Mouse (Mus musculus) embryonic facial prominence, embryonic 13.5 days (tissue): ENCODE results near the gene Car7. TPM values are rescaled to one million over a fixed set of nuclear protein-coding genes. Genes with fewer than 3 reads are reported as not detected.

Experiments used
- ATAC-seq: fragments of 200-750 bp; cut with Nextera tagmentation; 2 replicates; pipeline ENCODE4 v1.8.0; 2017; ENCODE audit warnings: low read depth; ENCODE audit not compliant: insufficient number of reproducible peaks, insufficient read depth, low FRiP score, low TSS enrichment
- H3K27ac ChIP-seq: fragments of 300-500 bp; sonication (generic); 2 replicates; pipeline ENCODE4 v1.5.1; 2015; ENCODE audit warnings: moderate library complexity, mild to moderate bottlenecking, inconsistent platforms
- H3K27me3 ChIP-seq: fragments of 300-500 bp; sonication (generic); 2 replicates; pipeline ENCODE4 v1.6.1; 2015; ENCODE audit warnings: mild to moderate bottlenecking, inconsistent platforms
- H3K36me3 ChIP-seq: fragments of 300-500 bp; sonication (generic); 2 replicates; pipeline ENCODE4 v1.6.1; 2015; ENCODE audit warnings: mild to moderate bottlenecking, inconsistent platforms
- H3K4me1 ChIP-seq: fragments of 300-500 bp; sonication (generic); 2 replicates; pipeline ENCODE4 v1.6.1; 2015; ENCODE audit warnings: inconsistent platforms
- H3K4me2 ChIP-seq: fragments of 300-500 bp; sonication (generic); 2 replicates; pipeline ENCODE4 v1.6.1; 2015; ENCODE audit warnings: moderate library complexity, mild to moderate bottlenecking, inconsistent platforms
- H3K4me3 ChIP-seq: fragments of 300-500 bp; sonication (generic); 2 replicates; pipeline ENCODE4 v1.5.1; 2015; ENCODE audit warnings: mild to moderate bottlenecking, inconsistent platforms
- H3K9ac ChIP-seq: fragments of 300-500 bp; sonication (generic); 2 replicates; pipeline ENCODE4 v1.6.1; 2015; ENCODE audit warnings: mild to moderate bottlenecking, inconsistent platforms
- H3K9me3 ChIP-seq: fragments of 300-500 bp; sonication (generic); 2 replicates; pipeline ENCODE4 v1.6.1; 2016; ENCODE audit warnings: inconsistent platforms
- WGBS: fragments of 180-500 bp; shearing (Covaris S2); methylation state at CpG from one replicate; pipeline ENCODE4 v1.1.7; 2015; ENCODE audit warnings: mixed read lengths; 5-methylcytosine and 5-hydroxymethylcytosine counted together
- polyA plus RNA-seq: library from polyadenylated mRNA; unstranded; fragments of >200 nt; fragmentation: Nextera tagmentation; extraction: Ambion mirVana; gene quantifications from 2 replicates; pipeline ENCODE4 v1.2.1, GENCODE M21; 2015

Car7 gene
- polyA plus RNA-seq, 1 experiment from 2014 or later = 1.8 TPM

DNA sequence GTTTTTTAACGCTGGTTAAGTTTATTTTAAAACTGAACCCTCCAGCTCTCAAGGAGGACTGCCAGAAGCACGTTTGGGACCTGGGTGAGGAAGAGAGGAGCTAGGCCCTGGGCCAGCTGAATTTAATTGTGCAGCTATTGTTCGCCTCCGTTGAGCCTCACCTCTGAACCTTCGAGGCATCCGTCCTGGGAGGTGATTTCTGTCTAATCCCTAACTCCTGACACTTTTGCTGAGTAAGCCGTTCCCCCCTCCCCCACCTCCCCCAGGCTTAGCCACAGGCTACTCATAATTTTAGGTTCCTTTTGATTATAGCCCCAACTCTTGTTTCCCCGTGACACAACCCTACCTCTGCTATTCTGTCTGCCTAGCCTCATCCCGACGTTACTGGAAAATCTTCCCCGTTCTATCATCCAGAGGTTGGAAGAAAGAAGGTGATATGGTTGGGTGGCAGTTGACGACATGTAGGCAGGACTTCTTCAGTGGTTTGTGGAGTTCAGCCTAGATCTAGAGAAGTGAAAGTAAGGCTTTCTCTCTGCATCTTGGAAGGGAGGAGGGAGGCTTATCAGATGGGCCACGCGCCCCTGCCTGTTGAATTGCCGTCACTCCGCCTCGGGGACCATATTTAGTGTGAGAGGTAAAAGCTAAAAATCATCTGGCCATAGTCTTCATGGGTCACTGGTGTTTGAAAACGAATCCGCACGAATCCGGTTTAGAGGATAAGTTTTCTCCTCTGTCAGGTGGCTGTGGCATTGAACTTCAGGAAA is 61.5 kb downstream of the Car7 start:
- no peak overlapping the region for H3K27ac ChIP-seq
- H3K27me3 ChIP-seq = no peaks in the 10 kb centered on the region
- no peak for ATAC-seq
- no peak overlapping the region for H3K4me3 ChIP-seq
- H3K4me1 ChIP-seq = peaks cover 11% of the 10 kb centered on the region
- 83% methylated on average over 21 of the region's 21 CpGs for WGBS
- H3K9me3 ChIP-seq = no peaks in the 10 kb centered on the region
- no peak overlapping the region for H3K4me2 ChIP-seq
- no peak overlapping the region for H3K9ac ChIP-seq
- peaks cover 32% of the 10 kb centered on the region for H3K36me3 ChIP-seq

DNA sequence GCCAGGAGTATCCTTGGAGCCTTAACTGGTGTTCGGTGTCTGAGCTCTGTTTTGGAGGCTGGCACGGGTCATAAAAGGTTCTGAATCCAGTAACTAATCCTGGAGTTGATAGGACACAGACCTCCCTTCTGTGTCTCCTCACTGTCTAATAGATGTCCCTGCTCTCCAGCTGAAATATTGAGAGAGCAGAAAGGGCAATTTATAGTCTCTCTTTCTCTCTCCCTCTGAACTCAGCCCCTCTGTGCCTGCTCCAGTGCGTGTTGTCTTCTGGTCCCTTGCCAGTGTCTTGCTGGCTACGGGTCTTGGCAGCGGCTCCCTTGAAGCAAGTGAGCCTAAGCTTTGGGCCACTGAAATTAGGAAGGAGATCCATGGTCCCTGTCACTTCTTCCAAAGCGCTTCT is 63.2 kb downstream of the Car7 start:
- H3K9ac ChIP-seq = no peak overlapping the region
- 81% methylated on average over 6 of the region's 6 CpGs for WGBS
- peaks cover 32% of the 10 kb centered on the region for H3K36me3 ChIP-seq
- no peak overlapping the region for H3K4me2 ChIP-seq
- no peak overlapping the region for H3K27ac ChIP-seq
- H3K4me1 ChIP-seq = peaks cover 9% of the 10 kb centered on the region; the same call in 1 of the 2 replicates
- ATAC-seq = no peak
- peaks cover 6% of the 10 kb centered on the region; the same call in 1 of the 2 replicates for H3K27me3 ChIP-seq
- H3K9me3 ChIP-seq = no peaks in the 10 kb centered on the region
- no peak overlapping the region for H3K4me3 ChIP-seq

DNA sequence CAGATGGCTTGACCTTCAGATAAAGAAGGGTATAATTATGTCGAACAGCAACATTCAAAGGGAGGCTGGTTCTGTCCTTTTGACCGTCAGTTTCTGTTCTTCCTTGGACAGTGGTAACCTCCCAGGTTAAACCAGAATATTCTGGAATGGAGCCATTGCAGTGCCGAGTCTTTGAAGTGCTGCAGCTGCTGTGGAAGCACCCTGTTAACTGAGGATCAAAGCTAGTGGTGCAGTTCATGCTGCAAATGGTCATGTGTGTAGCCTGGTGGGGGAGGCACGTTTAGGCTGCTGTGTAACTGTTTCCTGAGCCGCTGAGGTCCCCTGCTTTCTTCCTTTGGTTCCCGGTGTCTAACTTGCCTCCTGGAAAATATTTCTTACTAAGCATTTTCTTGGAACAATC is 64.0 kb downstream of the Car7 start:
- Histone ChIP-seq H3K27ac (no peak overlapping the region), H3K27me3 (peaks cover 6% of the 10 kb centered on the region; the same call in 1 of the 2 replicates), H3K36me3 (peaks cover 31% of the 10 kb centered on the region), H3K4me3 (no peak overlapping the region), H3K4me2 (no peak overlapping the region), H3K4me1 (peaks cover 7% of the 10 kb centered on the region; the same call in 1 of the 2 replicates), H3K9me3 (no peaks in the 10 kb centered on the region), H3K9ac (no peak overlapping the region)
- 56% methylated on average over 6 of the region's 6 CpGs for WGBS
- no peak for ATAC-seq

Other genes starting within 250 kb of the Car7 start
- gene Cmtm2a, start 241.5 kb upstream of the Car7 start, polyA plus RNA-seq = not detected in 2 replicates
- not detected in 2 replicates for gene Gm45711, start 224.6 kb upstream of the Car7 start, polyA plus RNA-seq
- gene Cmtm1, start 224.5 kb upstream of the Car7 start, polyA plus RNA-seq = not detected in 2 replicates
- not detected in 2 replicates for gene Gm11020, start 213.1 kb upstream of the Car7 start, polyA plus RNA-seq
- gene Cmtm2b, start 212.5 kb upstream of the Car7 start, polyA plus RNA-seq = not detected in 2 replicates
- 174 and 185 TPM in 2 replicates for gene Cmtm3, start 195.3 kb upstream of the Car7 start, polyA plus RNA-seq
- gene Cmtm4, start 138.9 kb upstream of the Car7 start, polyA plus RNA-seq = 3.6 and 3.7 TPM in 2 replicates
- 73.0 and 74.8 TPM in 2 replicates for gene Dync1li2, start 91.6 kb upstream of the Car7 start, polyA plus RNA-seq
- gene Terb1, start 24.8 kb upstream of the Car7 start, polyA plus RNA-seq = 0.39 and 0.51 TPM in 2 replicates
- gene Nae1, start 52 bp upstream of the Car7 start, polyA plus RNA-seq = 111 TPM in 2 replicates
- gene Pdp2, start 56.8 kb downstream of the Car7 start, polyA plus RNA-seq = 11.0 and 11.7 TPM in 2 replicates
- not detected in 2 replicates for gene Cdh16, start 89.7 kb downstream of the Car7 start, polyA plus RNA-seq
- 3.4 and 6.1 TPM in 2 replicates for gene Rrad, start 96.6 kb downstream of the Car7 start, polyA plus RNA-seq
- gene Ciao2b, start 107.3 kb downstream of the Car7 start, polyA plus RNA-seq = 79.5 and 83.5 TPM in 2 replicates
- 0.91 TPM in 1 of 2 replicates, not detected in the other for gene Ces2a, start 199.3 kb downstream of the Car7 start, polyA plus RNA-seq